Mouse (Mus musculus) lung, postnatal 0 days (tissue): ENCODE data around the gene Hcn2.
"Not testable (repeated sequence)": the region's sequence is repeated elsewhere in the genome, so short reads cannot be mapped to it uniquely, and the experiment has no call there.

Experiments
- CTCF ChIP-seq: IDR thresholded peaks from 2 replicates; pipeline ENCODE4 v1.5.1; 2016; ENCODE audit warnings: antibody characterized with exemption, mild to moderate bottlenecking
- EP300 ChIP-seq: IDR thresholded peaks from 2 replicates; pipeline ENCODE4 v1.6.1; 2016; ENCODE audit warnings: antibody characterized with exemption, mild to moderate bottlenecking, control low read depth

- not testable (repeated sequence) for TF ChIP-seq CTCF, EP300
Observed at GRCm38 (mm10) chr10:79759675-79760074, 43.2 kb downstream of the Hcn2 start.
